Mouse (Mus musculus) urinary bladder, postnatal 25 days (tissue): ENCODE results near the gene Scgb2b3.

Experiments
- DNase-seq: peaks from one replicate; pipeline ENCODE4 v3.0.0; 2022; ENCODE audit warnings: low spot score

Gene Scgb2b3

DNA sequence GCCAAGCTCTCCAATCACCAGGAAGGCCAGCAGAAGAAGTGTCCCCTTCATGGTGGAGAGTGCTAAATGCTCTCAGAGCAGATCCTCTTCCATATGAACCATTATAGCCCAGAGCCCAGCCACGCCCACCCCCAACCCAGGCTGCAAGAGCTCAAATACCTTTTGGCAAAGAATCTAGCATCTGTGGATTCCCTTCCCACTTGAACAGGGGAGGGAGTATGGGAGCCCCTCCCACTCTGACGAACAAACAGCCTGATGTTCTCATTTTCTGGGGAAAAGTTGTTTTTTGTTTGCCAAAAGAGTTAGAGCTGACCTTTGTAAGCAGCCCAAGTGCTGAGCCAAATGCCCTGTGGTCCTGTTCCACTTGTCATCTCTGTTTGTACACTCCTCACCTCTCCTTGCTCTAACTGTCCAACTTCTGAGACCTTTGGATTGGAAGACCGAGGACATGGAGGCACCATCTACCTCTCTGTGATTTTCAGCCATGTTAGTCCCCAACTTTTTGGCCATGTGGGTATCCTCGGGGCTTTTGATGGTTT lies at the start of gene Scgb2b3:
TSS of gene Scgb2b3 (minus strand) at position 51 of the 539 bp plus-strand sequence.
- DNase-seq: no peak

DNA sequence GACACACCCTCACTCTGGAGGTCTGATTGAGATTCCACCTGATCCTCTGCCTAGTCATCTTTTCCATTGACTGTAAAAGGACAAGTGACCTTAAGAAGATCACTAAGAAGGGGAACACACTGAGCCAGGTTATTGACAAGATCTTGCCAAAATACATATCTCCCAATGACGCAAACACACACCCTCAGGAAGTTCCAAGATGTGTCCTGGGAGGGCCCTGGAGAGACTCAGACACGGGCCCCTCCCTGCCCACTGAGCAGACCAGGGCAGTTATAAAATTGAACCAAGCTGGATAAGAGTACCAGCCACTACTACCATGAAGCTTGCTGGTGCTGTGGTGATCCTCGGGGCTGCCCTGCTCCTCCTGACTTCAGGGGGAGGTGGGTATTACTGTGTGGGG lies 13.4 kb upstream of the Scgb2b3 start, which contains the start of gene Scgb1b3:
TSS of gene Scgb1b3 (plus strand) at position 301 of the 400 bp plus-strand sequence.
- DNase-seq: no peak
